Mouse (Mus musculus) MEL (cell line): Measurements from ENCODE around the gene Dsn1. TPM values are rescaled to one million over a fixed set of nuclear protein-coding genes. Genes with fewer than 3 reads are reported as not detected.

Source experiments
- DNase-seq: peaks from one replicate; pipeline ENCODE4 v3.0.0; 2011; ENCODE audit warnings: low read depth, low spot score
- H3K27ac ChIP-seq: 2 replicates; pipeline ENCODE4 v1.5.1; 2012; ENCODE audit warnings: low read depth, mild to moderate bottlenecking, control low read depth, low read length, moderate library complexity; ENCODE audit not compliant: control insufficient read depth
- H3K27me3 ChIP-seq, 2 experiments: fragments of 150-350 bp in 1 of 2; sonication (generic) in 1 of 2; 2 replicates each; pipeline ENCODE4 v1.6.1; 2012; ENCODE audit warnings: low read length in 2 of 2, mild to moderate bottlenecking in 2 of 2, improper control_type of control experiment in 1 of 2, moderate library complexity in 1 of 2; ENCODE audit not compliant: insufficient read depth in 2 of 2, control insufficient read depth in 1 of 2
- H3K36me3 ChIP-seq, 2 experiments: 2 replicates each; pipeline ENCODE4 v1.6.1; 2012 to 2014; ENCODE audit warnings: low read length in 2 of 2, improper control_type of control experiment in 1 of 2, inconsistent platforms in 1 of 2, mild to moderate bottlenecking in 1 of 2; ENCODE audit not compliant: insufficient read depth in 2 of 2, control insufficient read depth in 1 of 2
- H3K4me1 ChIP-seq, 2 experiments: fragments of 150-350 bp in 1 of 2; sonication (generic) in 1 of 2; 2 replicates each; pipeline ENCODE4 v1.6.1; 2012; ENCODE audit warnings: low read length in 2 of 2, improper control_type of control experiment in 1 of 2, mild to moderate bottlenecking in 1 of 2; ENCODE audit not compliant: insufficient read depth in 2 of 2, control insufficient read depth in 1 of 2
- H3K4me3 ChIP-seq, 2 experiments: fragments of 150-350 bp in 1 of 2; sonication (generic) in 1 of 2; 2 replicates each; pipeline ENCODE4 v1.5.1; 2012; ENCODE audit warnings: low read depth in 2 of 2, low read length in 2 of 2, mild to moderate bottlenecking in 2 of 2, moderate library complexity in 2 of 2, control low read depth in 1 of 2, improper control_type of control experiment in 1 of 2; ENCODE audit not compliant: control insufficient read depth in 1 of 2, insufficient read depth in 1 of 2
- H3K79me2 ChIP-seq: 2 replicates; pipeline ENCODE4 v1.6.1; 2012; ENCODE audit warnings: mild to moderate bottlenecking, low read length, moderate library complexity; ENCODE audit not compliant: control insufficient read depth, poor library complexity, insufficient read depth
- H3K9ac ChIP-seq: 2 replicates; pipeline ENCODE4 v1.6.1; 2012; ENCODE audit warnings: low read depth, mild to moderate bottlenecking, control low read depth, low read length, moderate library complexity; ENCODE audit not compliant: control insufficient read depth, poor library complexity, severe bottlenecking
- H3K9me3 ChIP-seq: fragments of 150-350 bp; sonication (generic); replicated peaks from 2 replicates; pipeline ENCODE4 v1.6.1; 2012; ENCODE audit warnings: mild to moderate bottlenecking, low read length, improper control_type of control experiment, moderate library complexity; ENCODE audit not compliant: insufficient read depth
- CHD2 ChIP-seq: IDR thresholded peaks from 2 replicates; pipeline ENCODE4 v1.6.1; 2011; ENCODE audit warnings: low read length, improper control_type of control experiment
- ETS1 ChIP-seq: IDR thresholded peaks from 2 replicates; pipeline ENCODE4 v1.6.1; 2012; ENCODE audit warnings: low read depth, mild to moderate bottlenecking, inconsistent platforms, low read length, improper control_type of control experiment, moderate library complexity
- GATA1 ChIP-seq: IDR thresholded peaks from 2 replicates; pipeline ENCODE4 v1.6.1; 2011; ENCODE audit warnings: low read depth, low read length, improper control_type of control experiment
- MAX ChIP-seq: IDR thresholded peaks from 2 replicates; pipeline ENCODE4 v1.6.1; 2011; ENCODE audit warnings: low read length, improper control_type of control experiment
- MAZ ChIP-seq: IDR thresholded peaks from 2 replicates; pipeline ENCODE4 v1.6.1; 2012; ENCODE audit warnings: low read depth, mild to moderate bottlenecking, inconsistent platforms, low read length, improper control_type of control experiment
- MXI1 ChIP-seq: IDR thresholded peaks from 2 replicates; pipeline ENCODE4 v1.6.1; 2011; ENCODE audit warnings: mild to moderate bottlenecking, low read depth, low read length, improper control_type of control experiment
- NELFE ChIP-seq: IDR thresholded peaks from 2 replicates; pipeline ENCODE4 v1.6.1; 2011; ENCODE audit warnings: low read depth, low read length, improper control_type of control experiment
- NRF1 ChIP-seq: IDR thresholded peaks from 2 replicates; pipeline ENCODE4 v1.6.1; 2014; ENCODE audit warnings: low read depth, mild to moderate bottlenecking, inconsistent platforms, low read length, improper control_type of control experiment, moderate library complexity; ENCODE audit not compliant: poor library complexity, insufficient read depth, severe bottlenecking
- POLR2AphosphoS2 ChIP-seq: IDR thresholded peaks from 2 replicates; pipeline ENCODE4 v1.6.1; 2011; ENCODE audit warnings: low read length, improper control_type of control experiment
- RCOR1 ChIP-seq: IDR thresholded peaks from 2 replicates; pipeline ENCODE4 v1.6.1; 2012; ENCODE audit warnings: low read depth, mild to moderate bottlenecking, inconsistent platforms, low read length, improper control_type of control experiment
- SIN3A ChIP-seq: IDR thresholded peaks from 2 replicates; pipeline ENCODE4 v1.6.1; 2012; ENCODE audit warnings: low read length, improper control_type of control experiment, inconsistent platforms
- TAL1 ChIP-seq: IDR thresholded peaks from 2 replicates; pipeline ENCODE4 v1.6.1; 2012; ENCODE audit warnings: mild to moderate bottlenecking, inconsistent platforms, low read length, moderate library complexity, mixed read lengths
- TCF12 ChIP-seq: IDR thresholded peaks from 2 replicates; pipeline ENCODE4 v1.6.1; 2014; ENCODE audit warnings: low read depth, mild to moderate bottlenecking, inconsistent platforms, low read length, improper control_type of control experiment, moderate library complexity
- USF1 ChIP-seq: IDR thresholded peaks from 2 replicates; pipeline ENCODE4 v1.6.1; 2014; ENCODE audit warnings: low read depth, mild to moderate bottlenecking, inconsistent platforms, low read length, improper control_type of control experiment, moderate library complexity
- USF2 ChIP-seq, 2 experiments: IDR thresholded peaks; 2 replicates each; pipeline ENCODE4 v1.6.1; 2011 to 2012; ENCODE audit warnings: improper control_type of control experiment in 2 of 2, low read length in 2 of 2, borderline replicate concordance in 1 of 2, inconsistent platforms in 1 of 2, low read depth in 1 of 2, mild to moderate bottlenecking in 1 of 2; ENCODE audit not compliant: insufficient read depth in 1 of 2
- ZC3H11A ChIP-seq: IDR thresholded peaks from 2 replicates; pipeline ENCODE4 v1.6.1; 2012; ENCODE audit warnings: low read depth, mild to moderate bottlenecking, inconsistent platforms, low read length, improper control_type of control experiment
- ZKSCAN1 ChIP-seq: IDR thresholded peaks from 2 replicates; pipeline ENCODE4 v1.6.1; 2012; ENCODE audit warnings: low read depth, mild to moderate bottlenecking, inconsistent platforms, low read length, improper control_type of control experiment, moderate library complexity
- ZMIZ1 ChIP-seq: IDR thresholded peaks from 2 replicates; pipeline ENCODE4 v1.6.1; 2012; ENCODE audit warnings: low read depth, mild to moderate bottlenecking, inconsistent platforms, low read length, improper control_type of control experiment, moderate library complexity
- ZNF384 ChIP-seq: IDR thresholded peaks from 2 replicates; pipeline ENCODE4 v1.6.1; 2012; ENCODE audit warnings: low read depth, mild to moderate bottlenecking, inconsistent platforms, low read length, improper control_type of control experiment
- polyA plus RNA-seq, 2 experiments: library from polyadenylated mRNA; stranded (reverse) in 1 of 2; unstranded in 1 of 2; fragments of >175 nt in 1 of 2; fragments of >200 nt in 1 of 2; gene quantifications; 2 replicates each; pipeline versions ENCODE4 v1.2.1 to v1.2.4; 2012; ENCODE audit warnings: low replicate concordance in 2 of 2, low read depth in 1 of 2; ENCODE audit not compliant: insufficient read length in 2 of 2, insufficient read depth in 1 of 2, missing spikeins in 1 of 2
- total RNA-seq: library from RNA; depleted of rRNA; stranded (reverse); fragments of 300-350 nt; gene quantifications from 2 replicates; pipeline ENCODE4 v1.2.3, GENCODE M21; 2012

Dsn1 gene
- total and polyA plus RNA-seq, 3 experiments = 29.3 to 33.2 TPM; not detected in 1

DNA sequence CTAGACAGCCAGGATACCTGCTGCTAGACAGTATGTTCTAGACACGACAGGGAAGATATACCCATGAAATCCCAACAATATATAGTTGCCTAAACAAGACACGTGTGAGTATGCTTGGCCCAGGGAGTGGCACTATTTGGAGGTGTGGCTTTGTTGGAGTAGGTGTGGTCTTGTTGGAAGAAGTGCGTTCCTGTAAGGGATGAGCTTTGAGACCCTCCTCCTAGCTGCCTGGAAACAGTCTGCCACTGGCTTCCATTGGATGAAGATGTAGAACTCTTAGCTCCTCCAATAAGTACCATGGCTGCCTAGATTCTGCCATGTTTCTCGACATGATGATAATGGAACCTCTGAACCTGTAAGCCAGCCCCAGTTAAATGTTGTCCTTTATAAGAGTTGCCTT is 25.7 kb downstream of the Dsn1 start:
- no peak overlapping the region for H3K4me3 ChIP-seq
- H3K9me3 ChIP-seq = no peaks in the 10 kb centered on the region
- H3K79me2 ChIP-seq = peaks cover 2% of the 10 kb centered on the region; the same call in 1 of the 2 replicates
- H3K9ac ChIP-seq = no peak overlapping the region
- DNase-seq = no peak
- no peaks in the 10 kb centered on the region for H3K27me3 ChIP-seq
- H3K4me1 ChIP-seq = peaks cover 3 to 4% of the 10 kb centered on the region in 2 experiments; a peak in 2 of 4 replicates
- H3K27ac ChIP-seq = no peak overlapping the region
- peaks cover 0 to 14% of the 10 kb centered on the region in 2 experiments; a peak in 2 of 4 replicates for H3K36me3 ChIP-seq
- TF ChIP-seq ZNF384 (no peak), CHD2 (no peak), MAZ (no peak), USF2 (IDR thresholded peaks at IDR 0.05; ENCODE audit: borderline replicate concordance in 1 of 2, insufficient read depth in 1 of 2, low read depth in 1 of 2, low read length in 2 of 2) (no peak), ZMIZ1 (no peak), POLR2AphosphoS2 (no peak), RCOR1 (no peak)
- TF ChIP-seq, all 39 proteins: peak for 0

DNA sequence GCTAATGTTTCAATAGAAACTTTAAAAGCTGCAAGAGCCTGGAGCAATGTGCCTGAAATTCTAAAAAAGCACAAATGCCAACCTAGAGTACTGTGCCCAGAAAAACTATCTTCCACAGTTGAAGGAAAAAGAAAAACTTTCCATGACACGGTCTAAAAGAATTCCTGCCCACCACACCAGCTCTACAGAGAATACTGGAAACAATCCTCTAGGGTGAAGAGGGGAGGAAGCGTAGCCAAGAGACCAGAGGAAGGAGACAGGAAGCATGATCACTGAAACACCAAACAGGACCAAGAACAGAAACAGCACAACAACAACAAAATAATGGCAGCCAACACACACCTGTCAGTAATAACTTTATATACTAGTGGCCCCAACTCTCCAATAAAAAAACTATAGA is 26.9 kb downstream of the Dsn1 start:
- Histone ChIP-seq H3K36me3 (peaks cover 0 to 14% of the 10 kb centered on the region in 2 experiments; a peak in 2 of 4 replicates), H3K27me3 (no peaks in the 10 kb centered on the region), H3K27ac (no peak overlapping the region), H3K4me3 (no peak overlapping the region), H3K79me2 (peaks cover 2% of the 10 kb centered on the region; the same call in 1 of the 2 replicates), H3K9ac (no peak overlapping the region), H3K4me1 (peaks cover 3 to 4% of the 10 kb centered on the region in 2 experiments; a peak in 2 of 4 replicates), H3K9me3 (no peaks in the 10 kb centered on the region)
- TF ChIP-seq SIN3A = no peak
- no peak for TF ChIP-seq POLR2AphosphoS2
- no peak for TF ChIP-seq NELFE
- no peak for TF ChIP-seq TCF12
- TF ChIP-seq MAX = no peak
- TF ChIP-seq ZC3H11A = no peak
- no peak for DNase-seq

DNA sequence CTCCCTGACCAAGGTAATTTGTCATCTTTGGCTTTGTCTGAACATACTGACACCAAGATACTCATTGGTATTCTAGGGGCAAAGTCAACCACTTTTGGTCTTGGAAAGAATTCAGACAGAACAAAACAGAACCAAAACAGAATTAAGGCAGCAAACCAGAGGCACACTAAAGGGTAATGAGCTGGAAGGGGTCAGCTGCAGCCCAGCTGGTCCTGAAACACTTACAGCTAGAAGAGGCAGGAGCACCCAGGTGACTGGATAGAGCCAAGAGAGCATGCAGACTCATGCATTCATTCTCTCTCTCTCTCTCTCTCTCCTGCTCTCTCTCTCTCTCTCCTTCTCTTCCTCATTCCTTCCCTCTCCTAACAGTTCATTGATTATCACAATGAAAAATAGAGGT is 30.2 kb downstream of the Dsn1 start:
- H3K27me3 ChIP-seq = no peaks in the 10 kb centered on the region
- no peak overlapping the region for H3K4me3 ChIP-seq
- no peak for DNase-seq
- TF ChIP-seq ETS1 (no peak), GATA1 (no peak), SIN3A (no peak), ZKSCAN1 (no peak), ZNF384 (no peak), USF1 (no peak), MXI1 (no peak), NRF1 (no peak), TAL1 (no peak)
- no peaks in the 10 kb centered on the region for H3K4me1 ChIP-seq
- H3K36me3 ChIP-seq = no peaks in the 10 kb centered on the region
- H3K27ac ChIP-seq = no peak overlapping the region
- no peaks in the 10 kb centered on the region for H3K9me3 ChIP-seq
- H3K79me2 ChIP-seq = no peaks in the 10 kb centered on the region
- H3K9ac ChIP-seq = no peak overlapping the region
